Mouse (Mus musculus) liver, adult 2 months (tissue): ENCODE measurements around the gene Atp1b2. TPM values are rescaled to one million over a fixed set of nuclear protein-coding genes. Genes with fewer than 3 reads are reported as not detected.
A peak's percentile ranks its signal among the peaks of the same experiment; 100 is the strongest.

Experiments used
- DNase-seq: peaks from one replicate; pipeline ENCODE4 v3.0.0-alpha.2; 2011; ENCODE audit warnings: low read depth, low spot score; ENCODE audit errors: extremely low read depth
- H3K27ac ChIP-seq: fragments of 200-500 bp; replicated peaks from 2 replicates; pipeline ENCODE4 v1.5.1; 2012; ENCODE audit warnings: low read depth, mild to moderate bottlenecking, control low read depth, inconsistent platforms, low read length; ENCODE audit not compliant: insufficient read depth
- H3K27me3 ChIP-seq: fragments of 200-500 bp; 2 replicates; pipeline ENCODE4 v1.6.1; 2012; ENCODE audit warnings: mild to moderate bottlenecking, moderate library complexity, low read length, inconsistent platforms; ENCODE audit not compliant: control insufficient read depth, insufficient read depth
- H3K36me3 ChIP-seq: fragments of 200-500 bp; 2 replicates; pipeline ENCODE4 v1.6.1; 2012; ENCODE audit warnings: low read length, inconsistent platforms; ENCODE audit not compliant: control insufficient read depth, insufficient read depth
- H3K4me1 ChIP-seq: fragments of 200-500 bp; 2 replicates; pipeline ENCODE4 v1.6.1; 2011; ENCODE audit warnings: low read length; ENCODE audit not compliant: control insufficient read depth, insufficient read depth
- H3K4me3 ChIP-seq: fragments of 200-500 bp; 2 replicates; pipeline ENCODE4 v1.5.1; 2011; ENCODE audit warnings: low read depth, mild to moderate bottlenecking, control low read depth, low read length, moderate library complexity; ENCODE audit not compliant: insufficient read depth
- H3K79me2 ChIP-seq: fragments of 200-500 bp; 2 replicates; pipeline ENCODE4 v1.6.1; 2012; ENCODE audit warnings: inconsistent platforms, mild to moderate bottlenecking, low read length, moderate library complexity; ENCODE audit not compliant: control insufficient read depth, insufficient read depth
- H3K9ac ChIP-seq: fragments of 200-500 bp; 2 replicates; pipeline ENCODE4 v1.6.1; 2012; ENCODE audit warnings: low read depth, mild to moderate bottlenecking, control low read depth, inconsistent platforms, low read length
- CTCF ChIP-seq: fragments of 200-500 bp; IDR thresholded peaks from 2 replicates; pipeline ENCODE4 v1.5.1; 2011; ENCODE audit warnings: low read depth, low read length, control low read depth
- POLR2A ChIP-seq: fragments of 200-500 bp; IDR thresholded peaks from 2 replicates; pipeline ENCODE4 v1.6.1; 2011; ENCODE audit warnings: low read length, control low read depth; ENCODE audit not compliant: insufficient read depth; ENCODE audit errors: extremely low read depth
- WGBS: fragments of 180-500 bp; shearing (Covaris S2); methylation state at CpG from one replicate; pipeline ENCODE4 v1.1.7; 2018; 5-methylcytosine and 5-hydroxymethylcytosine counted together
- polyA plus RNA-seq: library from polyadenylated mRNA; depleted of rRNA; stranded (reverse); fragments of >200 nt; gene quantifications from 2 replicates; pipeline ENCODE4 v1.2.3, GENCODE M21; 2012
- total RNA-seq: library from RNA; depleted of rRNA; stranded (reverse); fragments of >200 nt; gene quantifications from 2 replicates; pipeline ENCODE4 v1.2.3, GENCODE M21; 2014

Atp1b2 gene
- total and polyA plus RNA-seq, 2 experiments: 0.18 to 0.40 TPM

- H3K27me3 ChIP-seq: peaks cover 10% of the 10 kb centered on the region
- no peak for TF ChIP-seq CTCF
- TF ChIP-seq POLR2A: no peak
- peaks cover 4% of the 10 kb centered on the region; the same call in 1 of the 2 replicates for H3K4me1 ChIP-seq
- 3% methylated on average over 71 of the region's 73 CpGs for WGBS
- no peaks in the 10 kb centered on the region for H3K36me3 ChIP-seq
- H3K27ac ChIP-seq: no peak overlapping the region
- no peak for DNase-seq
- peak overlapping the region; percentile 66 for H3K4me3 ChIP-seq
- peak overlapping the region; percentile 28 for H3K9ac ChIP-seq
- H3K79me2 ChIP-seq: no peaks in the 10 kb centered on the region
Measured at GRCm38 (mm10) chr11:69604795-69605664, 712 bp downstream of the Atp1b2 start.

GRCm38 (mm10) chr11:69604347-69604746 lies 1.4 kb downstream of the Atp1b2 start:
- Histone ChIP-seq H3K4me1 (peaks cover 4% of the 10 kb centered on the region; the same call in 1 of the 2 replicates), H3K4me3 (no peak overlapping the region), H3K9ac (no peak overlapping the region), H3K79me2 (no peaks in the 10 kb centered on the region), H3K36me3 (no peaks in the 10 kb centered on the region), H3K27ac (no peak overlapping the region), H3K27me3 (peaks cover 10% of the 10 kb centered on the region)
- WGBS: 84% methylated on average over 3 of the region's 3 CpGs
- no peak for DNase-seq
- TF ChIP-seq POLR2A (no peak), CTCF (no peak)

- no peak for DNase-seq
- 84% methylated on average over 8 of the region's 8 CpGs for WGBS
- no peak overlapping the region for H3K27ac ChIP-seq
Measured at GRCm38 (mm10) chr11:69603516-69603915, 2.2 kb downstream of the Atp1b2 start.

GRCm38 (mm10) chr11:69601768-69602167 lies 4.0 kb downstream of the Atp1b2 start:
- H3K27ac ChIP-seq: no peak overlapping the region
- 65% methylated on average over 3 of the region's 3 CpGs for WGBS
- no peak for DNase-seq
- H3K36me3 ChIP-seq: no peaks in the 10 kb centered on the region
- H3K79me2 ChIP-seq: no peaks in the 10 kb centered on the region
- no peak for TF ChIP-seq CTCF
- no peak for TF ChIP-seq POLR2A
- no peak overlapping the region for H3K9ac ChIP-seq
- H3K4me3 ChIP-seq: no peak overlapping the region
- H3K27me3 ChIP-seq: peaks cover 10% of the 10 kb centered on the region
- peaks cover 4% of the 10 kb centered on the region; the same call in 1 of the 2 replicates for H3K4me1 ChIP-seq

More at GRCm38 (mm10) chr11:69603516-69603915, 2.2 kb downstream of the Atp1b2 start:
- TF ChIP-seq CTCF: no peak
- H3K4me1 ChIP-seq: peaks cover 4% of the 10 kb centered on the region; the same call in 1 of the 2 replicates
- peaks cover 10% of the 10 kb centered on the region for H3K27me3 ChIP-seq
- H3K79me2 ChIP-seq: no peaks in the 10 kb centered on the region
- no peak overlapping the region for H3K9ac ChIP-seq
- H3K36me3 ChIP-seq: no peaks in the 10 kb centered on the region
- no peak overlapping the region for H3K4me3 ChIP-seq

- no peak for DNase-seq
- H3K4me3 ChIP-seq: no peak overlapping the region
- H3K27ac ChIP-seq: no peak overlapping the region
Measured at GRCm38 (mm10) chr11:69600098-69600497, 5.6 kb downstream of the Atp1b2 start.

GRCm38 (mm10) chr11:69599436-69599835 lies 6.3 kb downstream of the Atp1b2 start:
- 35% methylated on average over 9 of the region's 9 CpGs for WGBS
- no peak overlapping the region for H3K9ac ChIP-seq
- DNase-seq: no peak
- TF ChIP-seq CTCF: no peak
- TF ChIP-seq POLR2A: no peak
- H3K79me2 ChIP-seq: no peaks in the 10 kb centered on the region
- H3K4me3 ChIP-seq: no peak overlapping the region
- H3K36me3 ChIP-seq: no peaks in the 10 kb centered on the region
- no peak overlapping the region for H3K27ac ChIP-seq
- H3K4me1 ChIP-seq: no peaks in the 10 kb centered on the region
- H3K27me3 ChIP-seq: no peaks in the 10 kb centered on the region

More at GRCm38 (mm10) chr11:69600098-69600497, 5.6 kb downstream of the Atp1b2 start:
- no peak for TF ChIP-seq POLR2A
- TF ChIP-seq CTCF: no peak
- H3K79me2 ChIP-seq: no peaks in the 10 kb centered on the region
- H3K4me1 ChIP-seq: no peaks in the 10 kb centered on the region
- H3K36me3 ChIP-seq: no peaks in the 10 kb centered on the region
- H3K9ac ChIP-seq: no peak overlapping the region
- peaks cover 4% of the 10 kb centered on the region for H3K27me3 ChIP-seq
- WGBS: 42% methylated on average over 6 of the region's 6 CpGs
